Mouse (Mus musculus): Measurements from ENCODE around the gene Id4. TPM values are rescaled to one million over a fixed set of nuclear protein-coding genes. Genes with fewer than 3 reads are reported as not detected.

The Id4 gene
- total and polyA plus RNA-seq, 2 experiments from 2014 or later = 116 to 158 TPM

DNA sequence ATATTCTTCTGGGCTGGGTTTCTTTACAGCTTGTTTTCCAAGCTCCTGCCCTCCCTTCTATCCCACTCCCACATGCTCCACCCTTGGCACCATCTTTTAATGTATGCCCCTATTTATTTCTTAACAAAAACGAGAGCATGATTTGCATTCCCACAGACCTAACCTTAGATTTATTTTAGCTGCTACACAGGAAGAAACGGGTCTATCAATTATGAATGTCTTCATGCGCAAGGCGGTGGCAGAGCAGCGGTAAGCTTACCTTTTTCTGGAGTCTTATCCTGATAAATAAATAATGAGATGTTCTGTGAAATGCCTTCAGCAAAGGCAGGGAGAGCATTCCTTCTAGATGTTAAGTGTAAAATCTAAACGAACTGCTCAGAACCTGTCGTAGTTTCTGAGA, 24.2 kb upstream of the Id4 start:
- H3K9ac ChIP-seq (replicated peaks; ENCODE audit: low read length, poor library complexity, severe bottlenecking) = no peak overlapping the region; the same call in 1 of the 2 replicates
- no peaks in the 10 kb centered on the region for H3K27me3 ChIP-seq (ENCODE audit: insufficient read depth, low read length)
- no peak overlapping the region; the same call in 1 of the 2 replicates for H3K4me2 ChIP-seq (ENCODE audit: low read depth, low read length, poor library complexity, severe bottlenecking)
- H3K27ac ChIP-seq (ENCODE audit: low read depth, low read length) = peak overlapping the region; percentile 65
- ATAC-seq (ENCODE audit: low FRiP score) (peak; percentile 54; the same call in 1 of the 2 replicates), DNase-seq (ENCODE audit: low spot score) (no peak)
- H3K9me3 ChIP-seq (ENCODE audit: low read length) = no peaks in the 10 kb centered on the region
- no peaks in the 10 kb centered on the region for H3K36me3 ChIP-seq (ENCODE audit: insufficient read depth, low read length)
- no peak overlapping the region for H3K4me3 ChIP-seq (ENCODE audit: low read depth, low read length)
- H3K4me1 ChIP-seq (ENCODE audit: insufficient read depth, low read length) = no peaks in the 10 kb centered on the region; the same call in 1 of the 2 replicates
- no peak for TF ChIP-seq CTCF (IDR thresholded peaks at IDR 0.05)
- WGBS = 48% methylated on average over 7 of the region's 7 CpGs

DNA sequence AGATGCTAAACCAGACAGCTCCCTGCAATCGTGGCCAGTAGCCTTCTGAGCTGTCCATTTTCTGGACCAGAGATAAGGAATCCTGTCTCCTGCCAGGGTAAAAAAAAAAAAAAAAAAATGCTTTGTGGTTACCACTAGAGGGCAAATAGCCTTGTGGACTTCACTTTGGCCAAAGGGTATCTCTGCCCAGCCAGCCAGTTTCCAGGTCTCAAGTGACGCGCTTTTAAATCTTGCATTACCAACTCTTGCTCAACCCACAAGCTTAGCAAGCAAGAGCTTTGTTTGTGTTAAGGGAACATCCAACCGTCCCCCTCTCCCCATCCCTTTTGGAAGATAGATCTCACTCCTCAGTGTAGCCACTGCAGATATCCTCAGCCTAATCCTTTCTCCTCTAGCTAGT, 23.5 kb upstream of the Id4 start:
- ATAC-seq (ENCODE audit: low FRiP score) = no peak
- H3K9ac ChIP-seq (replicated peaks; ENCODE audit: low read length, poor library complexity, severe bottlenecking) = no peak overlapping the region
- H3K27ac ChIP-seq (ENCODE audit: low read depth, low read length) = peak overlapping the region; percentile 52
- no peaks in the 10 kb centered on the region for H3K36me3 ChIP-seq (ENCODE audit: insufficient read depth, low read length)
- no peaks in the 10 kb centered on the region for H3K9me3 ChIP-seq (ENCODE audit: low read length)
- no peaks in the 10 kb centered on the region for H3K27me3 ChIP-seq (ENCODE audit: insufficient read depth, low read length)
- no peaks in the 10 kb centered on the region; the same call in 1 of the 2 replicates for H3K4me1 ChIP-seq (ENCODE audit: insufficient read depth, low read length)
- TF ChIP-seq CTCF (IDR thresholded peaks at IDR 0.05) = peak; percentile 62
- H3K4me2 ChIP-seq (ENCODE audit: low read depth, low read length, poor library complexity, severe bottlenecking) = no peak overlapping the region
- no peak overlapping the region for H3K4me3 ChIP-seq (ENCODE audit: low read depth, low read length)
- peak; percentile 43 for DNase-seq (ENCODE audit: low spot score)
- 12% methylated on average over 4 of the region's 4 CpGs for WGBS

DNA sequence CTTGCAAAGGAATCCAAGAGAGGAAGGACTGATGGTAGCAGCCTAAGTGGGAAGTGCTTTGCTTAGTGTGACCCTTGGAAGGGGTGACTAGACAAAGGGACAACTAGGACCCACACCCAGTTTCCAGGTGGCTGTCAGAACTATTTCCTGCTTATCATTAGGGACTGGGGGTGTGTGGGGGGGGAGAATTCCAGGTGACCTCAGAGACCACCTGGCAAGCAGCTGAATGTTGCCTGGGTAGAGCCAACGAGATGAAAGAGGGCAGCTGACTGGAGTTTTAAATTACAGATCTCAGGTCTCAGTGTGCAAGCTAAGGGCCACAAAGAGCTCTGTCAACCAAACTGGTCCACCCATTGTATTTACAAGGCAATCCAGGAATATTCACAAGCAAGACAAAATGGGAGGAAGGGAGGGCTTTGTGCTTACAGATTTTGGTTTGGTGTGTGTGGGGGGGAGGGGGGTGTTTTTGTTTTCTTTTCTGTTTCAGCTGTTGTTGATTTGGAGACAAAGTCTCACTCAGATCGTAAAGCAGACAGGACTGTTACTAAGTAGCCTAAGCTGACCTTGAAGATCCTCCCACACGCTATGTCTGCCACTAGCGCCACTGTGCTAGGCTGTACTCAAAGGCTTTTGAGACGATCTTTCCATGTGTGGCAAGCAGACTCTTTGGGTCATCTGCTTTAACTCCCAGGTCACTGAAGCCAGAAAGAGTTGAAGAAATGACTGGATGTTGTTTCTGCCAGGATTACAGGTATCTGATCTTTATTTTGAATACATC, 15.6 kb upstream of the Id4 start:
- H3K27me3 ChIP-seq (ENCODE audit: insufficient read depth, low read length) = no peaks in the 10 kb centered on the region
- no peak overlapping the region for H3K9ac ChIP-seq (replicated peaks; ENCODE audit: low read length, poor library complexity, severe bottlenecking)
- DNase-seq (ENCODE audit: low spot score) = no peak
- H3K9me3 ChIP-seq (ENCODE audit: low read length) = no peaks in the 10 kb centered on the region
- no peak overlapping the region for H3K4me2 ChIP-seq (ENCODE audit: low read depth, low read length, poor library complexity, severe bottlenecking)
- ATAC-seq (ENCODE audit: low FRiP score) = no peak
- H3K27ac ChIP-seq (ENCODE audit: low read depth, low read length) = no peak overlapping the region
- no peak for TF ChIP-seq CTCF (IDR thresholded peaks at IDR 0.05)
- H3K36me3 ChIP-seq (ENCODE audit: insufficient read depth, low read length) = no peaks in the 10 kb centered on the region
- WGBS = 40% methylated on average over 5 of the region's 5 CpGs
- H3K4me1 ChIP-seq (ENCODE audit: insufficient read depth, low read length) = no peaks in the 10 kb centered on the region
- H3K4me3 ChIP-seq (ENCODE audit: low read depth, low read length) = no peak overlapping the region

DNA sequence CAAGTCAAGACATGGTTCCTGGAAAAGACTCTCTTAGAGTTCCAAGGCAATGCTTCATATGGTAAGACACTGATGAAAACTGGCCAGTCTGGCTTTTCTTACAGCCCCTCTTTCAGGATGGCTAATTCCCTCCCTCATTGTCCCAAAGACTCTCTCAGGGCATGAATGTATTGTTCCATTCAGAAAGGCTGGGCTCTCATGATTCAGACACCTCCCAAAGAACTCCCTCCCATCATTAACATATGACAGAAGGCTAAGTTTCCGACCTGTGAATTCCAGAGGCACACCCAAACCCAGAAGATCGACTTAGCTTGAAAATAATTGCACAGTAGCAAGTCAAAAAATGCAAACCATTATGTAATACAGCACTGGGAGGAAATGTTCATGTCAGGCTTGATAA, 8.5 kb upstream of the Id4 start:
- Histone ChIP-seq H3K9me3 (ENCODE audit: low read length) (no peaks in the 10 kb centered on the region), H3K4me2 (ENCODE audit: low read depth, low read length, poor library complexity, severe bottlenecking) (no peak overlapping the region)
- no peak for ATAC-seq (ENCODE audit: low FRiP score)

DNA sequence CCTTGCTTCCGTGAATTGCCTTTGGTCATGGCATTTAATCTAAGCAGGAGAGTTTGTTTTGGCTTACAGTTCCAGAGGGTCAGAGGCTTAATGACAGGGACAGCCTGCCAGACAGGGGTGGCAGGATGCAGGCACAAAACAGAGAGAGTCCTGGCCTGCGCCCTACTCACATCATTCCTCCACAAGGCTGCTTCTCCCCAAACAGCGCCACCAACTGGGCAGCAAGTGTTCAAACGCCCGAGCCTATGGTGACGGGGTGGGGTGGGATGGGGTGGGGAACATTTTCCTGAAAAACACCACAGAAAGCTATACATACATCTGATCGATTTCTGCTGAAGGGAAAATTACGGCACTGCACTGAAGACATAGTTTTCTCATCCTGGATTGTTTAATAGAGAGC, 6.0 kb upstream of the Id4 start:
- H3K9ac ChIP-seq (replicated peaks; ENCODE audit: low read length, poor library complexity, severe bottlenecking) = no peak overlapping the region
- no peaks in the 10 kb centered on the region for H3K9me3 ChIP-seq (ENCODE audit: low read length)
- H3K27ac ChIP-seq (ENCODE audit: low read depth, low read length) = no peak overlapping the region
- ATAC-seq (ENCODE audit: low FRiP score) (no peak), DNase-seq (ENCODE audit: low spot score) (no peak)
- WGBS = 89% methylated on average over 8 of the region's 8 CpGs
- no peaks in the 10 kb centered on the region for H3K27me3 ChIP-seq (ENCODE audit: insufficient read depth, low read length)
- no peak overlapping the region for H3K4me2 ChIP-seq (ENCODE audit: low read depth, low read length, poor library complexity, severe bottlenecking)
- no peaks in the 10 kb centered on the region for H3K36me3 ChIP-seq (ENCODE audit: insufficient read depth, low read length)
- no peak for TF ChIP-seq CTCF (IDR thresholded peaks at IDR 0.05)
- no peak overlapping the region for H3K4me3 ChIP-seq (ENCODE audit: low read depth, low read length)
- H3K4me1 ChIP-seq (ENCODE audit: insufficient read depth, low read length) = peaks cover 2% of the 10 kb centered on the region; the same call in 1 of the 2 replicates

More for the DNA sequence above, 8.5 kb upstream of the Id4 start:
- no peaks in the 10 kb centered on the region for H3K36me3 ChIP-seq (ENCODE audit: insufficient read depth, low read length)
- no peak overlapping the region for H3K27ac ChIP-seq (ENCODE audit: low read depth, low read length)
- 25% methylated on average over 2 of the region's 2 CpGs for WGBS
- H3K4me1 ChIP-seq (ENCODE audit: insufficient read depth, low read length) = peaks cover 2% of the 10 kb centered on the region; the same call in 1 of the 2 replicates
- DNase-seq (ENCODE audit: low spot score) = no peak
- no peak overlapping the region for H3K4me3 ChIP-seq (ENCODE audit: low read depth, low read length)
- no peak for TF ChIP-seq CTCF (IDR thresholded peaks at IDR 0.05)
- no peak overlapping the region for H3K9ac ChIP-seq (replicated peaks; ENCODE audit: low read length, poor library complexity, severe bottlenecking)
- H3K27me3 ChIP-seq (ENCODE audit: insufficient read depth, low read length) = no peaks in the 10 kb centered on the region
